Mouse (Mus musculus): ENCODE data around the gene Zmiz1.

The Zmiz1 gene

GRCm38 (mm10) chr14:25459016-25459393 is at the start of gene Zmiz1:
Gene Zmiz1 (plus strand): TSS chr14:25459185.
- DNase-seq (ENCODE audit: low spot score in 2 of 2), result peak in 1 of 2 experiments; percentile 85

GRCm38 (mm10) chr14:25411848-25412527 is 47.0 kb upstream of the Zmiz1 start:
- no peak for DNase-seq (ENCODE audit: low spot score in 2 of 2)

DNA sequence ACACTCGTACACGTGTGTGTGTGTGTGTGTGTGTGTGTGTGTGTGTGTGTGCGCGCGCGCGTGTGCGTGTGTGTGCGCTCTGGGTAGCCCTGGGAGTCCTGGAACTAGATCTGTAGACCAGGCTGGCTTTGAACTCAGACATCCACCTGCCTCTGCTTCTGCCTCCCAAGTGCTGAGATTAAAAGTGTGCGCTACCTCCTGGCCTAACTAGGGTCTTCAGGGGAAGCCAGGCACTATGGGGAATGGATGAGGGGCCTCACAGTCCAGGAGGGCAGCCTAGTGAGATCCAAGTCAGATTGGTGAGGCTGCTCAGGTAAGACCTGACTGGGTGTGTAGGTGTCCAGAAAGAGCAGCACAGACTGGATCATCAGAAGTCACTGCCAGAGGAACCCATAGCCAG is 46.2 kb upstream of the Zmiz1 start:
- DNase-seq (ENCODE audit: low spot score in 2 of 2), result no peak

GRCm38 (mm10) chr14:25413510-25413909 is 45.5 kb upstream of the Zmiz1 start:
- DNase-seq (ENCODE audit: low spot score in 2 of 2), result no peak

- no peak for DNase-seq (ENCODE audit: low spot score in 2 of 2)
Observed at GRCm38 (mm10) chr14:25414115-25414514, 44.9 kb upstream of the Zmiz1 start.

- DNase-seq (ENCODE audit: low spot score in 2 of 2), result no peak
Observed at GRCm38 (mm10) chr14:25420001-25420690, 38.8 kb upstream of the Zmiz1 start.

DNA sequence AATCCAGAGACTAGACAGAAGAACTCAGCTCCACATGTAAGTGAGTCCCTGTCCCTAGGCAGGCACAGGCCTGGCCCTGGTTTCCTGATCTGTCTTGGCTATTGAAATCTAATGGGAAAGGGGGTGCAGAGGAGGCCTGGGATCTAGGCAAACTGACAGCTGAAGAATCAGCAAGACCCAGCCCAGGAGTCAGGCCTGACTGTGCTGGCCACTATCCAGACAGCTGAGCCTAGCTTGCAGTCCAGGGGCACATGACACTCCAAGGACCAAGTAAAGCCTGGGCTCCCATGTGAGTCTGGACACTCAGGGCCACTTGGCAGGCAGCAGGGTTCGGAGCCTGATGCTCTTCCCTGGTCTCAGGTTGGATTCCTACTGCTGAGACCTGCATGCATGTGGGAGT is 38.0 kb upstream of the Zmiz1 start:
- no peak for DNase-seq (ENCODE audit: low spot score in 2 of 2)

DNA sequence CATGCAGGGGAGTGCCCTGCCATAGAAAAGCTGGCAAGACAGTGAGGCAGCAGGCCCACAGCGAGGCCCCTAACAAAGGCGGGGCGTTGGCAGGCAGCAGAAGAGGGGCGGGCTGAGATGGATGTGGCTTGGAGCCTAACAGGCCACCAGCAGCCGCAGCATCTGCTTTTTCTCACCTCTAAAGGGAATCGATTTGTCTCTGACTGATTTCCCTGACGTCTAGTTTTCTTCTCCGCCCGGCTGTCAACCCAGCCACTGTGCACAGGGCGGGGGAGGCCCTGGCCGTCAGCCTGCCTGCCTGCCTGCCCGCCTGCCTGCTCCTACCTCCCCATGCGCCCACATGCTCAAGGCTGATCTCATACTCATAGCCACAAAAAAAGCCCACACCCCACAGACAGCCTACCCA is 37.4 kb upstream of the Zmiz1 start:
- DNase-seq (ENCODE audit: low spot score in 2 of 2), result peak; percentile 50 to 65

DNA sequence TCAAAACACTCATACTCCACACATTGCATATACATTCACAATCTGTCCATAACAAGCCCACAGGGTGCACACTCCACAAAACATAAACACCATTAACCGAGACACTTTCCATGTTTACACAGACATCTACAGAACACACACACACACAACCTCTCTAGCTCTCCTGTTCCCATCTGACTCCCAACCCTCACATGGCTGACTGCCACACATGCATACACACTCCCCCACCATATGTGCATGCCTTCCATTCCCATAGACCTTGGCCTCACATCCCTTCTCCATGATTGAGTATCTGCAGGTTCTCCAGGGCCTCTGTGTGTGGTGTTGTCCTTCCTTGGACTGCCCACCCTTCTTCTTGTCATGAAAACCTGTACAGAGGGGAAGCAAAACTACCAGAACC is 36.0 kb upstream of the Zmiz1 start:
- DNase-seq (ENCODE audit: low spot score in 2 of 2), result no peak

GRCm38 (mm10) chr14:25423721-25424443 is 35.1 kb upstream of the Zmiz1 start:
- no peak for DNase-seq (ENCODE audit: low spot score in 2 of 2)

DNA sequence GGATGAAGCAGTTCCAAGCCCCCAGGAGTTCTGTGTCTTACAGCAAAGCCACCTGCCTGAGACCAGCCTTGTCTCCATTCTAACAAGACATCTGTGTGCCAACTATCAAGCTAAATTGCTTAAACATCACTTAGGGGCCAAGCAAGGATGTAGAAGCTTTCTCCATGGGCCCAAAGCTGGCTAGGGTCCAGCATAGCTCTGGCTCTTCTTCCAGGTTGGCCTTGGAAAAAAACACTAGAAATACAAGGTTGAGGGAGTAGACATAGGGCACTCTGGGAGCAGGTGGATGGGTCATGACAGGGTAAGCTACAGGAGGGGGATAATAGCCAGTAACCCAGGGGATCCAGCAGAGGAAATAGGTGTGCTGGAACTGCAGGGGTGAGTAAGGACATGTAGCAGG is 20.7 kb upstream of the Zmiz1 start:
- no peak for DNase-seq (ENCODE audit: low spot score in 2 of 2)

GRCm38 (mm10) chr14:25440116-25440515 is 18.9 kb upstream of the Zmiz1 start:
- no peak for DNase-seq (ENCODE audit: low spot score in 2 of 2)

- no peak for DNase-seq (ENCODE audit: low spot score in 2 of 2)
Observed at GRCm38 (mm10) chr14:25440777-25441176, 18.2 kb upstream of the Zmiz1 start.

DNA sequence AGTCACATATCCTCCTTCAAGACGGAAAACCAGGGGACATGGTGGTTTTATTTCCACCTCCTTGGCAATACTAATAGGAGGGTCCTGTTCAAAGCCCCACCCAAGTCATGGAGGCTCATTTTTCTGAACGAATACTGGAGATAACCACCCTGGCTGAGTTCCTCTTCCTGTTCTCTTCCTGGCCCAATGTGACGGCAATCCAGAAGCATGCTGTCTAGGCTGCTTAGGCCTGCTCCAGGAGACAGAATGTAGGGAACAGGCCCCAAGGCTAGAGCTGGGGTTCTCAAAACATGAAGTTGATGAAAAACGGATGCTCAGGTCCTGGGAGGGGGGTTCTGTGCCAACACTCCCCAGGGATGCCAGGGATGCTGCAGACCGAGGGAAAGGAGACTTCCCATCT is 17.5 kb upstream of the Zmiz1 start:
- no peak for DNase-seq (ENCODE audit: low spot score in 2 of 2)

GRCm38 (mm10) chr14:25442676-25443075 is 16.3 kb upstream of the Zmiz1 start:
- no peak for DNase-seq (ENCODE audit: low spot score in 2 of 2)

DNA sequence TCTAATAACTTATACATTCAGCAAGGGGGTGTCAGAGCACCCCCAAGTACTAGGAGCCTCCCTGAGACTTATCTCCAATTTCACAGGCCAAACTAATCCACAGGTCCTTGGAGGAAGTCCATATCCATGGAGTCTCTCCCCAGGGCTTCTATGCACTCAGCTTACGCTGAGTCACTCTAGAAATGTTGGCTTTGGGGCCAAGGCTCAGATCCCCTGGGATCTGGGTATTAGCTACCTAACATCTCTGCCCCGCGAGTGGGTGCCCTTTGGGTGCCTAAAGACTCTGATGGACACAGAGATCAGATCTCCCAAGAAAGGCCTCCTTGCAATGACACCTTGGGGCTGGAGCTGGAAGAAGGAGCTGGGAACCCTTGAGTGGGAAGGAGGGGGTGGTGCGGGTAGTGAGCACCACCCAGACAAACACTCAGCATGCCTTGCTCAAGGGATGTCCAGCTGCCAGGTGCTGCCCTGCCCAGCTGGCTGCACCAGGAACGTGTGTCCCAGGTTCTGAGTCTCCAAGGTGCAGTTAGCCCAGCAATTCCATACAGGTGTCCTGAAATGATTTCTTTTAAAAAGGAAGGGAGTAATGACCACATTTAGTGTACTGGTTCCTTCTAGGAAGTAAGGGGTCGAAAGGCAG is 11.7 kb upstream of the Zmiz1 start:
- no peak for DNase-seq (ENCODE audit: low spot score in 2 of 2)

GRCm38 (mm10) chr14:25448471-25448870 is 10.5 kb upstream of the Zmiz1 start:
- DNase-seq (ENCODE audit: low spot score in 2 of 2), result no peak

DNA sequence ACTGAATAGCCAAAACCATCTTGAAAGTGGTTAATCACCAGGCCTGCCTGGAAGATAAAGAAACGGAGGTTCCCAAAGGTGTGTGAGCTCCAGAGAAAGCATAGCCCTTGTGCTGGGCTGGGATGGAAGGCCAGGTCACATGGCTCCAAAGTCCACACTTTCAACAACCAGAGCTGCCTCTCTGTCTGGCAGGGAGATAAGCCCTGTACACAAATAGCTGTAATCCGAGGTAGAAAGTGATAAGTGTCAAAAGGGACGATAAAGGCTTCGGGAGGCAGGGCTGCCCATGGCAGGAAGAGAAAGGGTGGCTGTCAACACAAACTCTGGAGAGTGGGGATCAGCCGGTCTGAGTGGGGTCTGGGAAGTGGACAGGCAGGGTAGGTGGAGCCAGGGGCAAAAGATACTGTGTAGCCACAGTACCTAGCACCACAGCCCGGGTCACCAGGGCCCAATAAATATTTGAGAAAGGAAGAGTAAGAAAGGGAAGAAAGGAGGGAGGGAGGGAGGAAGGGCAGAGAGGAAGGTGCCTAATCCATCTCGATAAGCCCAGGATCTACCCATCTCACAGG is 7.8 kb upstream of the Zmiz1 start:
- DNase-seq (ENCODE audit: low spot score in 2 of 2), result no peak

- DNase-seq (ENCODE audit: low spot score in 2 of 2), result no peak
Observed at GRCm38 (mm10) chr14:25451699-25452632, 7.0 kb upstream of the Zmiz1 start.

GRCm38 (mm10) chr14:25452633-25453025 is 6.4 kb upstream of the Zmiz1 start:
- DNase-seq (ENCODE audit: low spot score in 2 of 2), result no peak
